Mouse (Mus musculus): Measurements from ENCODE around the gene Apc2. TPM values are rescaled to one million over a fixed set of nuclear protein-coding genes. Genes with fewer than 3 reads are reported as not detected.
A peak's percentile ranks its signal among the peaks of the same experiment; 100 is the strongest.

Apc2 gene
- polyA plus RNA-seq, 1 experiment from 2014 or later: 0.96 TPM

- H3K4me1 ChIP-seq (ENCODE audit: insufficient read depth): peaks cover 3% of the 10 kb centered on the region; the same call in 1 of the 2 replicates
- no peak overlapping the region for H3K4me2 ChIP-seq
- H3K27me3 ChIP-seq (ENCODE audit: insufficient read depth, low read length): no peaks in the 10 kb centered on the region
- H3K36me3 ChIP-seq (ENCODE audit: insufficient read depth): peaks cover 43% of the 10 kb centered on the region
- no peak for TF ChIP-seq CTCF (IDR thresholded peaks at IDR 0.05; ENCODE audit: low read depth)
- H3K27ac ChIP-seq (ENCODE audit: low read depth): no peak overlapping the region
- WGBS: 89% methylated on average over 11 of the region's 11 CpGs
- no peaks in the 10 kb centered on the region for H3K9me3 ChIP-seq (ENCODE audit: low read depth, low read length)
- H3K9ac ChIP-seq: no peak overlapping the region
- no peak overlapping the region for H3K4me3 ChIP-seq (ENCODE audit: low read depth, low read length)
- ATAC-seq (ENCODE audit: insufficient read depth): no peak
- no peak for DNase-seq
Measured at GRCm38 (mm10) chr10:80252493-80253274, 43.1 kb upstream of the Apc2 start.

GRCm38 (mm10) chr10:80253551-80253950 lies 42.2 kb upstream of the Apc2 start:
- H3K27me3 ChIP-seq (ENCODE audit: insufficient read depth, low read length): no peaks in the 10 kb centered on the region
- no peak for ATAC-seq (ENCODE audit: insufficient read depth)
- H3K9ac ChIP-seq: no peak overlapping the region
- H3K4me1 ChIP-seq (ENCODE audit: insufficient read depth): peaks cover 3% of the 10 kb centered on the region; the same call in 1 of the 2 replicates
- H3K9me3 ChIP-seq (ENCODE audit: low read depth, low read length): no peaks in the 10 kb centered on the region
- no peak overlapping the region for H3K27ac ChIP-seq (ENCODE audit: low read depth)
- DNase-seq: no peak
- TF ChIP-seq CTCF (IDR thresholded peaks at IDR 0.05; ENCODE audit: low read depth): no peak
- no peak overlapping the region for H3K4me3 ChIP-seq (ENCODE audit: low read depth, low read length)
- H3K36me3 ChIP-seq (ENCODE audit: insufficient read depth): peaks cover 50% of the 10 kb centered on the region
- 69% methylated on average over 6 of the region's 6 CpGs for WGBS
- H3K4me2 ChIP-seq: no peak overlapping the region

- no peak overlapping the region for H3K4me2 ChIP-seq
- H3K9ac ChIP-seq: no peak overlapping the region
- peaks cover 59% of the 10 kb centered on the region for H3K36me3 ChIP-seq (ENCODE audit: insufficient read depth)
- ATAC-seq (ENCODE audit: insufficient read depth): no peak
- H3K9me3 ChIP-seq (ENCODE audit: low read depth, low read length): no peaks in the 10 kb centered on the region
- no peak for TF ChIP-seq CTCF (IDR thresholded peaks at IDR 0.05; ENCODE audit: low read depth)
- H3K4me3 ChIP-seq (ENCODE audit: low read depth, low read length): no peak overlapping the region
- peaks cover 4% of the 10 kb centered on the region; the same call in 1 of the 2 replicates for H3K4me1 ChIP-seq (ENCODE audit: insufficient read depth)
- DNase-seq: no peak
- WGBS: 93% methylated on average over 26 of the region's 26 CpGs
- no peak overlapping the region for H3K27ac ChIP-seq (ENCODE audit: low read depth)
- H3K27me3 ChIP-seq (ENCODE audit: insufficient read depth, low read length): no peaks in the 10 kb centered on the region
Measured at GRCm38 (mm10) chr10:80254331-80255297, 41.2 kb upstream of the Apc2 start.

- Histone ChIP-seq H3K9ac (no peak overlapping the region), H3K36me3 (ENCODE audit: insufficient read depth) (peaks cover 59% of the 10 kb centered on the region)
- WGBS: 84% methylated on average over 5 of the region's 5 CpGs
Measured at GRCm38 (mm10) chr10:80255881-80256535, 39.8 kb upstream of the Apc2 start.

GRCm38 (mm10) chr10:80257936-80258335 lies 37.8 kb upstream of the Apc2 start:
- peaks cover 59% of the 10 kb centered on the region for H3K36me3 ChIP-seq (ENCODE audit: insufficient read depth)
- H3K4me1 ChIP-seq (ENCODE audit: insufficient read depth): peaks cover 11% of the 10 kb centered on the region
- H3K9ac ChIP-seq: no peak overlapping the region
- DNase-seq (no peak), ATAC-seq (ENCODE audit: insufficient read depth) (no peak)
- no peak for TF ChIP-seq CTCF (IDR thresholded peaks at IDR 0.05; ENCODE audit: low read depth)
- no peak overlapping the region for H3K4me3 ChIP-seq (ENCODE audit: low read depth, low read length)
- no peaks in the 10 kb centered on the region for H3K27me3 ChIP-seq (ENCODE audit: insufficient read depth, low read length)
- H3K9me3 ChIP-seq (ENCODE audit: low read depth, low read length): no peaks in the 10 kb centered on the region
- WGBS: 68% methylated on average over 2 of the region's 2 CpGs
- no peak overlapping the region for H3K4me2 ChIP-seq
- no peak overlapping the region for H3K27ac ChIP-seq (ENCODE audit: low read depth)

More at GRCm38 (mm10) chr10:80255881-80256535, 39.8 kb upstream of the Apc2 start:
- Histone ChIP-seq H3K27ac (ENCODE audit: low read depth) (no peak overlapping the region), H3K27me3 (ENCODE audit: insufficient read depth, low read length) (no peaks in the 10 kb centered on the region), H3K4me2 (no peak overlapping the region), H3K4me3 (ENCODE audit: low read depth, low read length) (no peak overlapping the region), H3K4me1 (ENCODE audit: insufficient read depth) (peaks cover 7% of the 10 kb centered on the region; the same call in 1 of the 2 replicates), H3K9me3 (ENCODE audit: low read depth, low read length) (no peaks in the 10 kb centered on the region)
- DNase-seq (peak; percentile 54), ATAC-seq (ENCODE audit: insufficient read depth) (no peak)
- peak; percentile 22; the same call in 1 of the 2 replicates for TF ChIP-seq CTCF (IDR thresholded peaks at IDR 0.05; ENCODE audit: low read depth)

- peak overlapping the region; percentile 97; the same call in 1 of the 2 replicates for H3K4me2 ChIP-seq
- H3K36me3 ChIP-seq (ENCODE audit: insufficient read depth): peaks cover 52% of the 10 kb centered on the region
- H3K27me3 ChIP-seq (ENCODE audit: insufficient read depth, low read length): no peaks in the 10 kb centered on the region
- H3K9me3 ChIP-seq (ENCODE audit: low read depth, low read length): no peaks in the 10 kb centered on the region
- ATAC-seq (ENCODE audit: insufficient read depth) (no peak), DNase-seq (no peak)
- no peak for TF ChIP-seq CTCF (IDR thresholded peaks at IDR 0.05; ENCODE audit: low read depth)
- 88% methylated on average over 14 of the region's 14 CpGs for WGBS
- peaks cover 11% of the 10 kb centered on the region for H3K4me1 ChIP-seq (ENCODE audit: insufficient read depth)
- peak overlapping the region; percentile 55; the same call in 1 of the 2 replicates for H3K9ac ChIP-seq
- H3K4me3 ChIP-seq (ENCODE audit: low read depth, low read length): peak overlapping the region; percentile 43; the same call in 1 of the 2 replicates
- no peak overlapping the region for H3K27ac ChIP-seq (ENCODE audit: low read depth)
Measured at GRCm38 (mm10) chr10:80258752-80259462, 36.9 kb upstream of the Apc2 start.

Measured in lung, embryonic 14.5 days (tissue).